Mouse (Mus musculus) right cerebral cortex, adult 18-20 months (tissue): ENCODE measurements at regions not wholly inside any gene's neighbourhood (a gene's known extent, or its start where the extent isn't known, plus 50 kb on each side); places are given as distances from the start of the nearest gene placed in this dataset.
A peak's percentile ranks its signal among the peaks of the same experiment; 100 is the strongest.

ENCODE experiments used
- DNase-seq: peaks from one replicate; pipeline ENCODE4 v3.0.0; 2022; ENCODE audit warnings: mixed read lengths

GRCm38 (mm10) chr12:106128944-106129724, 119.1 kb downstream of the Vrk1 start:
- DNase-seq, result no peak

GRCm38 (mm10) chr12:106130071-106130676, 120.1 kb downstream of the Vrk1 start:
- no peak for DNase-seq

DNA sequence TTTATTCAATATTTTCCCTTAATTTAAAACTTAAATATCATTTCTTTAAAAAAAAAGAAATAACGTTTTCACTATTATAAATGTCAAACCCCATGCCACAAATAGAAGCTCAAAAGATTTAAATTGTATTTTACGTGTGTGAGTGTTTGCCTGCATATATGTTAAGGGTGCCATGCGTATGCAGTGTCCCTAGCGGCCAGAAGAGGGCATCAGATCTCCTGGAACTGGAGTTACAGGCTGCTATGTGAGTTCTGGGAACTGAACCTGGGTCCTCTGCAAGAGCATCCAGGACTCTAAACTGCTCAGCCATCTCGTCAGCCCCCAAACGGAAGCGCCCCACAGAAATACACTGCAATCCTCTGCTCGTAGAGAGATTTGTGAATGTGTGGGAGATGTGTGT, 122.7 kb downstream of the Vrk1 start:
- no peak for DNase-seq

- no peak for DNase-seq
Observed at GRCm38 (mm10) chr12:106138466-106138865, 128.4 kb downstream of the Vrk1 start.

GRCm38 (mm10) chr12:106139491-106139890, 129.5 kb downstream of the Vrk1 start:
- no peak for DNase-seq

DNA sequence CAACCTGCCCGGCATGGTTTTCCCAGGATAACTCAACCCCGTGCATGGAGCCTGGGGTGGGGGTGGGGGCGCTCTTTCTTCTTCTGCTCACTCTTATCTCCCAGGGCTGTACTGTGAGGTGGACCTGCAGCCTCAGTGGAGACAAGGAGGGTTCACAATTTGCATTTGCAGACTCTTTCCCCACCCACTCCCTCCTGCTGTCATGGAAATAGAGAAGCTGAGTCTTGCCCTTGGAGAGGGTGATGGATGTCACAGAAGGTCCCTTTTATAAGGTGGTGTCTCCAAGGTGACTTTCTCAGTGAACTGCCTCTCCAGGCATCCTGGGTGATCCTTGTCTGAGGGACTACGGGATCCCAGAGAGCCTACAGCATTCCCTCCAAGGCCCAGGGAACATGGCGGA, 129.9 kb downstream of the Vrk1 start:
- DNase-seq, result no peak

GRCm38 (mm10) chr12:106140671-106141070, 130.6 kb downstream of the Vrk1 start:
- DNase-seq, result no peak

GRCm38 (mm10) chr12:106143548-106143947, 133.5 kb downstream of the Vrk1 start:
- DNase-seq, result no peak

- DNase-seq, result peak; percentile 60
Observed at GRCm38 (mm10) chr12:106156837-106157236, 146.8 kb downstream of the Vrk1 start.

DNA sequence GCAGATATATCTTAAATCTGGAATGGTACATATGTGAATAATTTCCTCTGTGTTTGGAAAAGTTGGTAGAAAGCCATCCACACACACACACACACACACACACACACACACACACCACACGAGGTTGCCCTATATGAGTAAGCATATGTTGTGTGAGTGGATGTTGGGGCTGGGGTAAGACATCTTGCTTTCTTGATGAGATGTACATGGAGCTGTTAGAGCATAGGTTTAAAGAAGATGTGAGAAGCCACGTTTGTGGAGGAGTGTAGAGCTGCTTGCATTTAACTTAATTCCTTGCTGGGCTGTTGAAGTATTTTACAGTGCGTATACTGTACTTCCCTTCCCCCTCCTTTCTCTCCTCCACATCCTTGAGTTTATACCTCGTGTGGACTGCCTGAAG, 147.8 kb downstream of the Vrk1 start:
- no peak for DNase-seq

DNA sequence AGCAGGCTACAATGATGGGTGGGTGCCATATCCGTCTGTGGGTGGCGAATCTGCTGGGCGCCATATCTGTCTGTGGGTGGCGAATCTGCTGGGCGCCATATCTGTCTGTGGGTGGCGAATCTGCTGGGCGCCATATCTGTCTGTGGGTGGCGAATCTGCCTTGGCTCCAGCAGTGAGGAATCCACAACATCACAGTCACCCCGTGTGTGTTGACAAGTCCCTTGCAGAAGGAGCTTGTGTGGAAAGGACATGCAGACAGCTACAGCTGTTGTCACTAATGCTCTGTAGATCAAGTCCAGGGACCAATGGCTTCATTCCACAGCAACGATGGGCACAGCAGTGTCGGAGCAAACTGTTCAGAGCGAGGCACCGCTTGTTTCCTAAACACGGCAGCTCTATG, 148.6 kb downstream of the Vrk1 start:
- DNase-seq, result no peak

DNA sequence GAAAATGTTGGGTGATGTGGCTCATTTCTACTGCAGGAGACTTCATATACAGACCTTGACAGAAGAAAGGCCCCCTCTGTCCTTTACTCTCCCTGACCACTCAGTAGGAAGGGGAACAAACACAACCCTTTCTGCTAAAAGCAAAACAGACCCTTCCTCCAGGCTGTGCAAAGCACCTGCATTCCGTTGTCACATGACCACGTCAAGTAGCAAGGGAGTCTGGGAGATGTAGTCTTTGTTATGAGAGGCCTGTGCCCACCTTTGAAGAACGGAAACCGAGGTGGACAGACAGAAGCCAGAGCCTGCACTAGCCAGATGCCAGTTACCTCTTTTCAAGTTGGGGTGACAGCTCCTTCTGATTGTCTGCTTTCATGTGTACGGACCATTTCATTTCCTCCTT, 161.3 kb downstream of the Vrk1 start:
- no peak for DNase-seq

GRCm38 (mm10) chr12:106173211-106173610, 163.2 kb downstream of the Vrk1 start:
- DNase-seq, result no peak

DNA sequence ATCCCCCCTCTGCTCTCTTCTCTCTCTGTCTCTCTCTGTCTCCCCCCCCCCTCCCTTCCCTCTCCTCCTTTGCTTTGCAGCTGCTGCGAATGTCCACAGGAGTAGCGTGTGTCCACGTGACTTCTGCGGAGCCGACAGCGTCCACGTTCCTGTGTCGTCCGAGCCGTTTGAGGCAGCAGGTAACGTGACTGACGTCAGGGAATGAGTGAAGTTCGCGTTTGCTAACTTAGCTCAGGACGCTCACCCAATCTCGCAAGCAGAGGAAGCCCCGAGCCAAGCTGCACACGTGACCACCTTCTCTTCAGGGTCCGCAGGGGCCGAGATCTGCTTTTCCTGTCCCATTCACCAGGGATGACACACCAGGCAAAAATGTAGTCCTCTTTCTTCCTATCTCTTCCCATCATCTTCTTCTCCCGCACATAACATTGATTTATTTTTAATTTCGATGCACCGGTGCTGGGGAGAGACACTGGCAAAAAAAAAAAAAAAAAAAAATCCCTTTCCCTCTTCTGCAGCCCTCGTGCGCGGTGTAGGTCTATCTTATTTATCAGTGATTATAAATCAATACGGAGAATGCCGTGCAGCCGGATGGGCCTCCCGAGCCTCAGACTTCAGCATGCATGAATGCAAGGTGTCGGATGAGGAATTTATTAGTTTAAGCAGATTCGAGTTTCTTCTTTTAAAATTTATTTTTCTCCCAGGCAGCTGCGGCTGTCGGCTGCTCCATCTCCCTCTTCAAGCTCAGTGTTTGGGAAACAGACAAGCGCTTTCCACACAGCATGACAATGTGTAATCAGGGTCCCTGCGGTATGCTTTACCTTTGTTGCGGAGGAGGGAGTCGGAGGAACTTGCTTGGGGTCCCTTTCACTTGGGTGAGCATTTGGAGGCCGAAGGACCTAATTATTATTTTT, 164.3 kb downstream of the Vrk1 start:
- DNase-seq, result peak; percentile 39

GRCm38 (mm10) chr12:106174981-106175700, 165.1 kb downstream of the Vrk1 start:
- DNase-seq, result no peak

DNA sequence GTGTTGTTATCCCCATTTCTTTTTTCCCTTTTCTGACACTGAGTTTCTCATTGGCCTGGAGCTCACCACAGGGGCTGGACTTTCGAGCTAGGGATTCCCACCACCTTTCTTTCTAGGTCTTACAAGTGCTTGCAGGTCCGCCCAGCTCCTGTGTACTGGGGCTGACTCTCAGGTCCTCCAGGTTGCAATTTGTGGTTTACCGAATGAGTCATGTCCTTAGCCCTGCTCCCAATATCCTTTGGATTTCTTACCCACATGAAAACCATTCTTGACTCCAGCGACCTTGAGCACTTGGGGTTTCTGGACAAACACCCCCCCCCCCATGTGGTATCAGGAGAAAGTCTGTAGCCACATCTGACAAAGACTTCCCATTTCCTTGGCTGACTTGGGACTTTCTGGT, 167.3 kb downstream of the Vrk1 start:
- no peak for DNase-seq

DNA sequence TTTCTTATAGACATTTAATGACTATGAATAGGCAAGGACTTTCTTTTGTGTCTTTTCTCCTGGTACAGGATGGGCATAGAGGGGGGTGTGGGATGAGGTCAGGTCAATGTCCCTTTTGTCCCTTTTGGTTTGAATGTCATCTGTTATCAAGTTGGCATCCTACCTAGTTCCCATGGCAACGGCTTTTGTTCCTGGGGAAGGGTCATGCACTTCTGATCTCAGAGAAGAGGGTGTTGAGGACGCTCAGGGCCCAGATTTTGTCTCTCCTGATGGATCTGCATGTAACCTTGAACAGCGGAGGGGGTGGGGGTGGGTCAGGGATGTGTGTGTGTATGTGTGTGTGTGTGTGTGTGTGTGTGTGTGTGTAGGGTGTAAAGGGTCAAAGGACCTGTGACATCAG, 167.8 kb downstream of the Vrk1 start:
- DNase-seq, result no peak

GRCm38 (mm10) chr12:106178688-106179205, 168.7 kb downstream of the Vrk1 start:
- no peak for DNase-seq

- DNase-seq, result no peak
Observed at GRCm38 (mm10) chr12:106182923-106183322, 172.9 kb downstream of the Vrk1 start.

DNA sequence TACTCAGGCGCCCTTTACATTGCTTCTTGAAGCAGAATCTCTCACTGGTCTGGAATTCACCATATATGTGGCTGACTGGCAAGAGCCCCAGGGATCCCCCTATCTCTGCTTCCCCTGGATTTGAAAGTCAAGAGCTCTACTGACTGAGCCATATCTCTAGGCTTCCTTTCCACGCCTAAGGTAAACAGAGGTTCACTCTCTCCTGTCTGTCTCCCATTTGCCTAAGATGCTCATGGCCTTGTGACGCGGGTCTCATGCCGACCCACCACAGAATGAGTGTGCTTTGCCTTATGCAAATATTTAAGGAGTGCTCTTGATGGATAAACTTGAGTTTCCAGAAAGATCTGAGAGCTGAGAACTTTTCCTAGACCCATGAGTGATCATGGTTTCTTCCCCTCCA, 173.9 kb downstream of the Vrk1 start:
- DNase-seq, result no peak

DNA sequence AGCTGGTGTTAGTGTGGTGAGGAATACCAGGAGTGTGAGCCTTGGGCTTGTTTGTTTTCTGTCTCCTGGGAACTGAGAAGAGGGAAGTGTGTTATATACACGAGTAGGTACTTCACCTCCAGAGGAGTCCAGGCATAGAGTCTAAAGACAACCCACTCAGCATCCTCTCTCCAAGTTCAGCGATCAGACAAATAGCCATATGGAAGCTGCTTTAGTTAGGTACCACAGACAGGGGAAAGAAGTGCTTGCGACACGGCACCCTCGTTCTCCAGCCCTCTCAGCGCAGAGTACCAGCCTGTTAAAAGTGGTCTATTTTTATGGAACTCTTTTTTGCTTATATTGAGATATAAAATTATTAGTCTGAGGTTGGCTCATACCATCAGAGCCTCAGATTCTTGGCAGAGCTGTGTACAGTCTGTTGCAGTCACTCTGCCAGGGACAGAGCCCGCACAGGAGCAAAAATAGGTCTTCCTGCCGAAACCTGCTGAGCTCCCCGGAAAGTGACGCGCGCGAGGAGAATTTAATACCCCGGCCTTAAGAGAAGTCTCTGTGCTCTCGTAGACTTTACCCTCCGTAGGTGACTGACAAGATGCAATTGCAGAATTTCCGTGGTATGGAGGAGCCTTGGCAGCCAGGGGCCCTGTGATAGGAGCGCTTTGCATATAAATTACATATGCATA, 175.5 kb downstream of the Vrk1 start:
- peak; percentile 65 for DNase-seq

DNA sequence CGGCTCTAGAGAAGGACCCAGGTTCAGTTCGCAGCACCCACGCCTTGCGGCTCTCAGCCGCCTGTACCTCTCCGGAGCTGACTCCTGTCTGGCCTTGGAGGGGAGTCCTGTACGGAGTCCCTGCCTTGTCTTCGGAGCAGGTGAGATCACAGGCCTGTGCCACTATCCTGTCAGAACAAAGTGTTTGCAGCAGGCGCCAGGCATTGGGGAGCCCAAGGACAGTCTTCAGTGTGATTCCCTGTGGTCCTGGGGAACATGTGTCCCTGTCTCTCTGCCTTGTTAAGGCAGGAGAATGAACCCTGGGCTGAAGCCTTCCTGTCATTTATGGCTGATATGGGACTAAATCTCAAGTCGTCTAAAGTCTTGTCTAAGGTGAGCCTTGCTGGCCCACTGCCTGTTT, 176.5 kb downstream of the Vrk1 start:
- DNase-seq, result no peak
